Mouse (Mus musculus): Measurements from ENCODE around the gene Rnh1.
A peak's percentile ranks its signal among the peaks of the same experiment; 100 is the strongest.

The Rnh1 gene

DNA sequence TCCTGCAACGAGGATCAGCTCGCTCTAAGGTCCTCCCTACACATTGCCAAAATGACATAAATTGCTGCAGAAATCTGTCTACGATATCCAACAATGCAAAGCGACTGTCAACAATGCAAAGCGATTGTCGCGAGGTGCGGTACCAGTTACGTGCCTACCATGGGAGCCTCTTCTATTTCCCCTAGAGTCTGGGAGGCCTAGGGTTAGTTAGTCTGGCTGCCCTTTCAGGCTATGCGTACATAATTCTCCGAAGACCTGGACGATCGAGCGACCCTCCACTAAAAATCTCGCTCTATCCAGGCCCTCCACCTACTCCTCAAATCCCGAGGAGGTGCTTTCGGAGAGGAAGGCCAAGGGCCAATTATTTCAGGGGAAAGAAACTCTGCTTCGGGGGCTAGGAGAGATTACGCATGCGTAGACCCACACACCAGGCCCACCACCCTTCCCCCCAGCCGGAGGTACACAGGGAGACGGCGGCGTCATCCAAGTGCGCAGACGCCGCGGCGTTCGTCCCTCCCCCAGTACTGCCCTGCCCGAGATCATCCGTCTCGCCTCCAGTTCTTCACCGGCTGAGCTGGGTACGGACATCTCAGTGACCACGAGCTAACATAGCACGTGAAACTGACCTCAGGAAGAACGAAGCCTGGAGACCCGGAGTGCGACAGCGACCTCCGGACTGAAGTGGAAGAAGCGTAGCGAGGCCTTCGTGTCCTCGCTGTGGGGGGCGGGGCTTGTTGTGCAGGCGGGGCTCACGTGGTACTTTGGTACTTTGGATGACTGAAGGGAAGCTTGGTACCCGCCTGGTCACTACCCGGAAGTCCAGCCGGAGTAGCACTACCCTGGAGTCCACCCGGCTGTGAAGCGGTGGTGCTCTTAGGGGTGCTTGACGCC, at the start of gene Rnh1:
Gene Rnh1 (minus strand): TSS at position 742 of the 891 bp plus-strand sequence.
- peak; percentile 68 to 75 for DNase-seq (ENCODE audit: low spot score in 2 of 2)

DNA sequence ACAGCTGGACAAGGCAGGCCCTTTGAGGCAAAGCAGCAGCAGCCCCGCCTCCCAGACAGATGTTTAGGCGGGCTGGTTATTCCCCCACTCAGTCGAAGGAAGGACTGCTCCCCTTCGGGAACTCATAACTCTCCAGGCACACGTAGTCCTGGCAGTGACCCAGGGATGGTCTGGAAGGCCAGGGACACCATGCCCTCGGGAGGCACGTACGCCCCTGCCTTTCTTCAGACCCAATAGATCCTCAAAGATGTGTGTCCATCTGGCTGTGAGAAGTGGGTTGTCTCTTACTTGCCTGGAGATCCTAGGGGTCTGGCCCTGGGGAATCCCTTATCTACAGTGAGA, 49.4 kb upstream of the Rnh1 start:
- DNase-seq (ENCODE audit: low spot score in 2 of 2), result peak in 1 of 2 experiments; percentile 22

DNA sequence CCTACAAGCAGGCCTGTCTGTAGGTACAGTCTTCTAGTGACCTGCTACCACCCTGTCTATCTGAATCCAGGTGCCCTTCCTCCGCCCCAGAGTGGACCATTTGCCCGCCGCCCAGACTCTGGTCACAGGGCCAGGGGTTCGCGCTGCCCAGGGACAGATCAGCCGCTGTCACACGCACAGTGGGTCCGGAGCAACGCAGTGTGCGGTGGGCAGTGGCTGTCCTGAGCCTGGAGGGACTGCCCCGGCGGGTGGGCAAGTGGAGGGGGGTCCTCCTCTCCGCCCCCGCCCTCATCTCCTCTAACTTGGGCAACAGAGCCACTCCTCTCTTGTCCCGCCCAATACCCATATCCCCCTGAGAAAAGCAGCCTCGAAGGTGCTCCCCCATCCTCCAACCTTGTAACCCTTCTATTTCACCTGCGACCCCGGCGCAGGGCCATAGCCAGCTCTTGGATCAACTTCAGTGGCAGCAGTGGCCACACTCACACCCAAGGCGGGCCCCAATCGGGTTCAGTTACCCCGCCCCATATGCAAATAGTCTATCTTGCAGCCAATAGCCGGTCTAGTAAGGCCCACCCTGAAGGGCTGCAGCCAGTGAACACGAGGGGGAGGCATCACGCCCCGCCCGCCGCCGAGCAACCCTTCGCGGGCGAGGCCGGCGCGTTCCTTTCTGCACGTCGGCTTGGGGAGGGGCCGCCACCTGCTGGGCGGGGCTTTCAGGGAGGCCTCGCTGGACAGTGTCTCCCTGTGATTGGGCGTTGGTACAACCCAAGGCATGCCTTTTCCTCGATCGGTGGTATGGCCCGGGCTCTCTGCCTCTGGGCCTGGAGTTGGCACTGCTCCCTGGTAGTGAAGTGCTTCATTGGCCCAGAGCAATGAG, 48.8 kb upstream of the Rnh1 start:
- peak; percentile 93 to 94 for DNase-seq (ENCODE audit: low spot score in 2 of 2)

DNA sequence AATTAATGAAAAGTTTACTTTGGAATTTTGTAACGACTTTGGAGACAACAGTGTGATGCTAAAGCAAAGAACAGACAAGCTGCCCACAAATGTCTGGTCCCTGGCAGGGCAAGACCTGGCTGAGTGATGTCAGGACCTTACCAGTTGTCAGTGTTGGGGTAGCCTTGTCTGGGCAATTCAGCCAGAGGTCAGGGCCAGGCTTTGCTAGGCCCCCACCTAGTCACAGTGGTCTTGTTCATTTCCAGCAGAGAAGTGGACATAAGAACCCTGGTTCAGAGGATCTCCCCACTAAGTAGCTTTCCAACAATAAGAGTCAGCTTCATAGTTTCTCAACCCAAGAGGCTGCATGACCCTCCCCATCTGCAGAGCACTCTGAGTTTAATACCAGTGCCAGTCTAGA, 47.7 kb upstream of the Rnh1 start:
- no peak for DNase-seq (ENCODE audit: low spot score in 2 of 2)

DNA sequence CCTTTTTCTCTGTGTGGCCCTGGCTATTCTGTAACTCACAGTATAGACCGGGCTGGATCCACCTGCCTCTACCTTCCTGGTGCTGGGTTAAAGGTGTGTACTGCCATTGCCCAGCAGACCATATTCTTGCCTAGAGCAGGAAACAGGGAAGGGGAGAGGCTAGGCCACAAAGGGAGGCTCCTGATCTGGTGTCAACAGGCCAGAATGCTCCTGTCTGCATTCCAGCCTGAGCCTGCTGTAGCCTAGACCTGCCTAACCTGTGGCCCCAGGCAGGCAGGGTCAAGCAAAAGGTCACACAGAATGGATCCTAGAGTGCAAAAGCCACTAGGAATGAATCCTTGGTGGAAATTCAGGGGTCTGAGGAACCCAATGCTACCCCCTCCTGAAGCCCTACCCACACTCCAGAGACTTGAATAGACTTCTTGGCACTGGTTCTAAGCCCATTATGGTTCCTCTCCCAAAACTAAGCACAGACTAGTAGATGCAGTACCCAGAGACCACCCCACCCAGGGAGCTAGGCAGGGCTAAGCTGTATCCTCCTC, 47.0 kb upstream of the Rnh1 start:
- no peak for DNase-seq (ENCODE audit: low spot score in 2 of 2)

DNA sequence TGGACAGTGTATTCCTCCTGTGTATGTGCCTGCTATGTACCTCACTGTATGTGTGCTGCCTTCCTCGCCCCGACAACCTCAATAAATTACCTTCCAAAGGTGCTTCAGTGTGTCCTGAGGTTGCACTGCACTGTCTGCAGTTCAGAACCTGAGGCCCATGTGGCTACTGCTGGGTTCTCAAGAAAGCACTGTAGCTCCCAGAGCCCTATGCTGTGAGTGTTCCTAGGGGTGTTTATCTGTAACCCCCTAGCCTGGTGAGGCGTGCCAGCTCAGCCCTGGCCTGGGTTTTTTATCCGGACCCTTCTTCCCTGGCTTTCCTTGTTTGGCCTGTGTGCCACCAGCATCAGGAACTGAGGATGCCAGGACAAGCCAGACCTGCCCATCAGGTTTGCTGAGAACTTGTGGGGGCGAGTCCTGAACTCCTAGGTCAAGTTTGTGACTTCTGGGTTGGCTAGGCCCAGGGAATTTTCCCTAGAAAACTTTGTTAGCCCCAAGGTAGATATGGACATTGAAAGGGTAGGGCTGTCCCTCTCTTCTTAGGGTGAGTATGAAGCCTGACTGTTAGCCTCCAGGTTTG, 46.0 kb upstream of the Rnh1 start:
- no peak for DNase-seq (ENCODE audit: low spot score in 2 of 2)

DNA sequence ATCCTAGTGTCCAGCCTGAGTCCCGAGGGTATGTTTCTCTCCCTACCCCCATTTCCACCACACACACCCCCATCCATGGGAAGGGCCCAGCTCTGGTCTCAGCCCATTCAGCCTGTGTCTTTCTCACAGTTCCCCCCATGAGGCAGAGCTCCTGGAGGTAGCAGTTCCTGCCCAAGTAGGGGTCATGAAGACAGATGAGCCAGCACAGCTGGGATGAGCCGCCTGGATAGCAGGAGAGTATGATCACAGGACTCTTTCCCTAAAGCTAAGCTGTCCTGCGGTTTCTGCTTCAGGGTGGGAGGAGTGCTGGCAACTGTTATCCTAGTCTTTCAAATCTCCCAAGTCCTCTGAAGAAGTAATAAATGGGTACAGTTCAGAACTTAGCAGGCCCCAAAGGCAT, 45.5 kb upstream of the Rnh1 start:
- DNase-seq (ENCODE audit: low spot score in 2 of 2), result no peak

DNA sequence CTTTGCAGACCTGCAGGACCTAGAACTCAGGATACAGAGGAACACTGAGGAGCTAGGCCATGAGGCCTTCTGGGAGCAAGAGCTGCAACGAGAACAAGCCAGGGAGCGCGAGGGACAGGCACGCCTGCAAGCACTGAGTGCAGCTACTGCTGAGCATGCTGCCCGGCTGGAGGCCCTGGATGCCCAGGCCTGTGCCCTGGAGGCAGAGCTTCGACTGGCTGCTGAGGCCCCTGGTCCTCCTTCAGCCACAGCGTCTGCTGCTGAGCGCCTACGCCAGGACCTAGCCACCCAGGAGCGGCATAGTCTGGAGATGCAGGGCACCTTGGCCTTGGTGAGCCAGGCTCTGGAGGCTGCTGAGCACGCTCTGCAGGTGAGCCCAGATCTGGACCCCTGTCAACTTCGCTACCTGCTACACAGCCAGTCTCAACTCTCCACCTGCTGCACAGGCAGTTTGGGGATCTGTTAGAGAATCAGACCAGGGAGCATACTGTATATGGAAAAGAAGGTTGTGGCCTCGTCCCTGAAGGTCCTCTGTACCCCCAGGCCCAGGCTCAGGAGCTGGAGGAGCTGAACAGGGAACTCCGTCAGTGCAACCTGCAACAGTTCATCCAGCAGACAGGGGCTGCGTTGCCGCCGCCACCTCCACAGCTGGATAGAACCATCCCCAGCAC, 44.8 kb upstream of the Rnh1 start:
- no peak for DNase-seq (ENCODE audit: low spot score in 2 of 2)

DNA sequence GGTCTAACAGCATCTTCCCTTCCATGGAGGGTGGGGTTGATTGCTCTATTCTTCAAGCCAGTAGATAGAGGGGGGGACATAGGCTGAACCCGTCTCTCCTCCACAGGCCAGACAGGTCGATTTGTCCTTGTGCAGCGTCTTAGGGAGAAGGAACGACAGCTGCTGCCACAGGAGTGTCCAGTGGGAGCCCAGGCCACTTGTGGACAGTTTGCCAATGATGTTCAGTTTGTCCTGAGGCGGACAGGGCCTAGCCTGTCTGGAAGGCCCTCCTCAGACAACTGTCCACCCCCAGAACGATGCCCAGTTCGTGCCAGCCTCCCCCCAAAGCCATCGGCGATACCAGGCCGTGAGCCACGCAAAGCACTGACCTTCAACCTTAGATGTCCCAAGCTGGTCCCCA, 44.2 kb upstream of the Rnh1 start:
- DNase-seq (ENCODE audit: low spot score in 2 of 2), result no peak

DNA sequence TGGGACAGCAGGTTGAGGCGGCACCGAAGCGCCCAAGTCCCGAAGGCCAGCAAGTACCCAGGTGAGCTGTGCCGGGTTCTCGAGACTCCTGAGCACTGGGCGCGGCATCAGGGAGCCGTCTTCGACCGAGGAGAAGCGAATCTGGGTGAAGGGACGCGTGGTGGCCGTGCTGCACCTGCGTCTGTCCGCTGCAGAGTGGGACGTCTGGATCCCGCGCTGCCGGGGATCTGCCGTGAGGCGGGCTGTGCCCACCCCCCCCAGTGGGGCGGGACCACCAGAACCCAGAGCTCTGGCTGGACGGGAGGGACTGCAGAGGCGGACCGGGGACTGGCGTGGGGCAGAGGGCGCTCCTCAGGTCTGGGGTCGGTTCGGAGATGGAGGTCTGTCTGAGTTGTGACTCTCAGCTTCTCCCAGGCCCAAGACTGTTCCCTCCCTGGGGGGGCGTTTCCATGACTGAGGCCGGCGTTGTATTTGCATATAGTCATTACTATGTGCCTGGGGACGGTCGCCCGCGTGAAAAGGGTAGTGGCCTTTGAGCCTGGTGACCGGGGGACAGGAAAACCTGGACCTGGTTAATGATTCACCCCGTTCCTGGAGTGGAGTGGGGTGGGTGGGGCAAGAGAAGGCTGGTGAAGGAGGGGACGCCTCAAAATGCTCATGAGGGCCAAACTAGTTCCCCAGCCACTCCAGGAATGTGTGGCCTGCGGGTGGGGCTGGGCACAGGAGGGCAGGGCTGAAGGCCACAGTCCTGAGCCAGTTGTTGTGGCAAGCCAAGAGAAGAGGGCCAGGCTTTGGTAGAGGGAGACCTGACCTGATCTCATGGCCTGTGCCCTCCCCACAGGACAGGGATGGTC, 43.5 kb upstream of the Rnh1 start:
- DNase-seq (ENCODE audit: low spot score in 2 of 2), result no peak

DNA sequence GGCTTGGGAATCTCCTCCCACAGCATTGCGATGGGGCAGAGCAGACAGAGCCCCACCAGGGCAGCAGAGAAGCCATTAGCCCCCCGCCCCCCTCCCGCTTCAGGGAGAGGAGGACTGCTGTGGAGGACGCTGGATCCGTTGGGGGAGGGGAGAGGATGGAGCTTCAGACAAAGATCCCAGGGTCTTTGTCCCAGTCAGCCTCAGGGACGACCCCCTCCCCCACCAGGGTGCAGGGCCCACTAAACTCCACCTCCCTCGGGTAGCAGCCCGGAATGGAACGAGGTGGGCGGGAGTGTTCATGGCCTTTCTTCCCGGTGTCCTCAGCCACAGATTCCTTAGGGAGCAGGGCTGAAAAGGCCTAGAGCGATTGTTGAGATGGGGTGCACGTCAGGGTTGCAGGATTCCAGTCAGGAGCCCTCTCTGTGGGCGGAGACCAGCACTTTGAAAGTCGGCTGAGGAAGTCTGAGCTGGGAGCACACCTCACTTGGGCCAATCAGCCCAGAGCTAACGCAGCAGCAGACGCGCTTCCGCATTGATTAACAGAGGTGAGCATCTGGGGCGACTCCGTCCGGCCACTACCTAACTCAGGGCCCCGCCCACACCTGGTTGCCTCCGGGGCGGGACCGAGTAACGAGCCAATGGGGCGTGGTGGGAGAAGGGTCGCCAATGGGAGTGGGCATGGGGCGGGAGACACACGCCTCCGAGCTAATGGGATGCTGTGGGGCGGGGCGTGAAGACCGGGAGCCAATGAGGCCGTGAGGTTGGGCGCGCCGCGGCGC, 42.6 kb upstream of the Rnh1 start, which contains the start of gene Rassf7:
Gene Rassf7 (plus strand): TSS at position 760 of the 779 bp plus-strand sequence.
- DNase-seq (ENCODE audit: low spot score in 2 of 2), result peak; percentile 91 to 93

DNA sequence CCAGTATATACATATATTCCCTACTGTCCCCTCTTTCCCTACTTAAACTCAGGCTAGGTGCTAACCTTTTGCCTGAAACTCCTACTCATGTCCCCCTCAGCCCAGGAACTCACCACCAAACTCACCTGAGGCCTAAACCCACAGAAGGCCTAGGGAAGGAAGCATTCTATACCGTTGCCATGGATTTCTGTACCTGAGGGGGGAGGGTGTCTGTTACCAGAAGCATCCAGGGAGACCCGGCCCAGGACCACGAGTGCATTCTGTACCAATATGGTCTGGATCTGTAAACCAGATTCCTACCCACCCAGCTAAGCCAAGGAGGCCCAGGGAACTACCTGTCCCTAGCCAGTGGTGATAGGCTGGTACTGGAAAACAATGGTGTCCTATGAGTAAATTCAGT, 41.7 kb upstream of the Rnh1 start:
- peak in 1 of 2 experiments; percentile 5 for DNase-seq (ENCODE audit: low spot score in 2 of 2)

DNA sequence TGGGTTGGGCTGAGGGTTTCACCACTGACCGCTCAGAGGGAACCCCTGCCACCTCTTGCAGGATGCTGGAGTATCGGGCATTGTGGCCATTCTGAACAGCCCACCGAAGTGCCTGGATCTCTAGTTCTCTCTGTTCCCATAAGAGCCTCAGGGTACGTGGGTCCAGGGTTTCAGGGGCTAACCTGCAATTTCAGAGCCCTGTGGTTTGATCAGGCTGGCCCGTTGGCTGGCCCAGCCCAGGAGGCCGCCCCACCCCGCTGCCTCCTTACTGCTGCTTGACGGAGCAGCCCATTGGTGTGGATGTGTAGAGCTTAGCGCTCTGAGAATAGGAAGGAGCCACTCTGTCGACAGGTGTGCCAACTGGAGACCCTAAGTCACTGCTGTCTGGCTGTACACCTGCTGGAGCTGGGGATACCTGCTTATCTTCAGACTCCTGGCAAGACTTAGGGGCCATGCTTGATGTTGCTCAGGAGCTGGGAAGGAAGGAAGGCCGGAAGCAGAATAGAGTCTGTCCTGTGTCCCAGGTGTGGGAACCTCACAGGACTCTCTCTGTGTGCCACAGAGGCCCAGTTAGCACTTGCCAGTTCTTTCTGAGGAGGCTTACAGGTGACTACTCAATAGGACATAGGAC, 41.1 kb upstream of the Rnh1 start, which contains the start of gene Lmntd2:
Gene Lmntd2 (minus strand): TSS at position 476 of the 631 bp plus-strand sequence.
- DNase-seq (ENCODE audit: low spot score in 2 of 2), result peak in 1 of 2 experiments; percentile 6

DNA sequence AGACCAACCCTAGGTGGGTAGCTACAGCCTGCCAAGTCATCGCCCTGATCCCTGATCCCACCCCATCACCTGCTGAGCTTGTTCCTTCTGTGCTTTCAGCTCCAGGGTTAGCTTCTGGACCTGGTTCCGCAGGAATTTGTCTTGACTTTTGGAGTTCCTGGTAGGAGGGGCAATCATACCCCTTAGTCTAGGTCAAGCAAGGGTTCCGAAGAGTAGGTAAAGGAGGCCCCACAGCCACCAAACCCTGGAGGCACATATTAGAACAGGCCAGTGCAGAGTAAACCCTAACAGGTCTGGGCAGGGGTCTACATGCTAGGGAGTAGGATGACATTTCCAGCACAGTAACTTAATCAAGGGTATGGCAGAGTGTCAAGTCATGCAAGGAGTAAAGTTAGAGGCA, 40.5 kb upstream of the Rnh1 start:
- no peak for DNase-seq (ENCODE audit: low spot score in 2 of 2)

DNA sequence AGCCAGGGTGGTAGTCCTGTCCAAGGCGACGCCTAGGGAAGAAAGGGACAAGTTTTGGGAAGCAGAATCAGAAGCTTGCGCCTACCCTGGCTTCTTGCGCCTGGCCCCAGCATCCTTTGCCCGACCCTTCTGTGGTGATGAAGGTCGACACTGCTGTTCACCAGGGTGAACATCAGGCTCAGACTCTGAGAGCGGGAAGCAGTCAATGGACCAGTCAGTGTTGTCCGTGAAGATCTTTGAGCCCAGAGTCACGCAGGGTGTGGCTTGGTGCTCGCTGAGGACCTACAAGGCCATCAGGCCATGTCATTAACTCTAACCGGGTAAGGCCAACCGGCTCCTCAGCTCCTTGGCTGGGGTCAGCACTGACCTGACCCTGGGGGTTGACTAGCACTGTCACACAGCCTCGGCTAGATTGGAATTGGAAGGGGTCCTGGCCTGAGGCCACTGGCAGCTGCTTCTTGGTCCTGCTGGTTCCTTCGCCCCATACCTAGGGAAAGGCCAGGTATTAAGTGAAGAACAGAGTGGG, 38.0 kb upstream of the Rnh1 start:
- DNase-seq (ENCODE audit: low spot score in 2 of 2), result peak in 1 of 2 experiments; percentile 6

DNA sequence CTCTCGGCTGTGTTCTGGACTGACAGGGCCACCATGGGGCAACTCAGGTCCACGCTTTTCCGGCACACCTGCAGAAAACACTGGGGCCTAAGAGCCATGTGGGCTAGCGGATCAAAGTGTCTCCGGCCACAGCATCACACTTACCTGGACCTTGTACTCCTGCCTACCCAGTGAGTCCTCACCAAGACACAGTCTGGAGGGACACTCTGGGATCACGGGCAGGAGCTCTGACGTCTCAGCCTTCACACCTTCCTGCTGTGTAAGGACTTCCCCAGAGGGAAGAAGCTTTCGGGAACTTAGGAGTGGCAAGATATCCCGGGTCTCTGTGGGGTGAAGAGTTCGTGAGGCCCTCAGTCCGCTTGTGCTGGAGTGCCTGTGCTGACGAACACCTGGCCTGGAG, 37.5 kb upstream of the Rnh1 start:
- DNase-seq (ENCODE audit: low spot score in 2 of 2), result no peak

DNA sequence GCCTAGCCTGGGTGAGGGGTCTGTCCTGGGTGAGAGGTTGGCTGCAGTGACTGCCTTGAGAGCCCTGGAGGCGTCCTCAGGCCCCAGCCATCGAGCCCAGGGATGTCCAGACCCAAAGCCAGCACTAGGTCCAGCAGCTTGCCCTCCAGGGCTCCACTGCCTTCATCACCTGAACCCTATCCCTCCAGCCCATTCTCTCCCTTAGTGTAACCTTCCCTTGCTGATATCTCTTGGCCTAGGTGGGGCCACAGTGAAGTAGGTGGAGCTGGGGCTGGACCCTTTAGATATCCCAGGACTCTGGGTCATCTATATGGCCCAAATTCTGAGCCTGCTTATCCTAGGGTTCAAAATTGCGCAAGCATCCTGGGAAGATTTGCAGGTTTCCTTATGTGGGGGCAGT, 36.9 kb upstream of the Rnh1 start:
- no peak for DNase-seq (ENCODE audit: low spot score in 2 of 2)

DNA sequence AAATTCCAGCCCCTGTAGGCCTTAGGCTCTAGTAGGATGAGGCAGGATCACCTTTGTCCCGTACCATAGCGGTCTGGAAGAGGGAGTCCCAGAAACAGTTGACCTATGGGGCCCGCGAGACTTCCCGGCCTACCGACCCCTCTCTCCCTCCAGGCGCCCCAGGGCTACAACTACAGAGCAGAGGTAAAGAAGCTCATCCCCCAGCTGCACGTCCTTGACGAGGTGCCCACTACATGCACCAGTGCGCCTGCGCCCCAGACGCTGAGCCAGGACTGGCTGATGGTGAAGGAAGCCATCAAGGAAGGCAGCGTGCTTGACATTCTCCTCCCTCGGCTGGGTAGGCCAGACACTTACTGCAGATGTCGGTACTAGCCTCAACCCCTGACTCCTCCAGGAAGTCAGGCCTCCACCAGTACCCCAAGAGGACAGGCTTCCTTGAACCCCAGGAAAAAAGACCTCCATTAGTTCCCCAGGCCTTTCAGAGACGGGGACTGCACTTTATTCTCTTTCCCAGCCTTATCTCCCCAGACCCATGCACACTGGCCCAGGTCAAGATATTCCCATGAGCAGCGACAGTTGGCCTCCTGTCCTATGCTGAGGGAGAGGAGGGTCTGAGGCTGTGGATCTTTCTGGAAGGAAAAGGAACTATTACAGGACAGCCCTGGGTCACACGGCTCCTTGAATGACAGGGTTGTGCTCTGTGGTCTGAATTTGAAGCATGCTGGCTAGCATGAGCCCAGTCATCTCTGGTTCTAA, 33.7 kb upstream of the Rnh1 start:
- no peak for DNase-seq (ENCODE audit: low spot score in 2 of 2)
